Mouse (Mus musculus): ENCODE results near the gene Krt77.

GRCm38 (mm10) chr15:101843192-101843591 is 26.3 kb downstream of the Krt77 start:
- no peak for TF ChIP-seq CTCF (IDR thresholded peaks at IDR 0.05; ENCODE audit: extremely low read depth, insufficient read depth, low read length)
- no peak for TF ChIP-seq POLR2A (IDR thresholded peaks at IDR 0.05; ENCODE audit: extremely low read depth, insufficient read depth, low read length)

All from cortical plate, adult 2 months (tissue).